Mouse (Mus musculus) brown adipose tissue, adult 24 weeks (tissue): Measurements from ENCODE around the gene Gm4175. TPM values are rescaled to one million over a fixed set of nuclear protein-coding genes. Genes with fewer than 3 reads are reported as not detected.
"Not testable (repeated sequence)": the region's sequence is repeated elsewhere in the genome, so short reads cannot be mapped to it uniquely, and the experiment has no call there.

Experiments used
- H3K27ac ChIP-seq: fragments of 200-500 bp; replicated peaks from 2 replicates; pipeline ENCODE4 v1.5.1; 2012; ENCODE audit warnings: low read depth, mild to moderate bottlenecking, low read length
- H3K4me1 ChIP-seq: fragments of 200-500 bp; 2 replicates; pipeline ENCODE4 v1.6.1; 2012; ENCODE audit warnings: low read length, mixed read lengths; ENCODE audit not compliant: control insufficient read depth, insufficient read depth, insufficient read length
- H3K4me3 ChIP-seq: fragments of 200-500 bp; 2 replicates; pipeline ENCODE4 v1.5.1; 2012; ENCODE audit warnings: low read depth, mild to moderate bottlenecking, low read length, moderate library complexity; ENCODE audit not compliant: insufficient read depth
- polyA plus RNA-seq: library from polyadenylated mRNA; stranded (reverse); fragments of >200 nt; gene quantifications from 2 replicates; pipeline ENCODE4 v1.2.4, GENCODE M21; 2012; ENCODE audit not compliant: missing spikeins, insufficient read depth, insufficient read length

Gene Gm4175
- polyA plus RNA-seq: not detected in 2 replicates

DNA sequence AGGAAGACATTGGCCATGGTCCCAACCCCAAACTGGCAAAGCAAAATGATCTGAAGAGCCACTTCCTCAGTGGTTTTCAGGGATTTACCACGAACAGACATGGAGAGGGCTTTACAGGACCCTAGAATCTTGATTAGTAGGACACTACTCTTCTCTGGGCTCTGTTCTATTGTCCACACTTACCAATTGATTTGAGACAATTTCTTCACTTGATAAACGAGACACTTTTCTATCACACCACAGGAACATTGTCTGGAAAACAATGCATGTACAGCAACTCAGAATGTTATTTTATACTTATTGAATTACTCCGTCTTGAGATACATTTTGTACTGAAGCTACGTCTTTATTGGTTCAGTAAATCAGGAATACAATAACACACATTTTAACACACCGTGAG lies at the start of gene Gm4175:
Gm4175 (minus strand) TSS at position 101 of the 400 bp plus-strand sequence.
- not testable (repeated sequence) for H3K4me1 ChIP-seq, H3K4me3 ChIP-seq, H3K27ac ChIP-seq

DNA sequence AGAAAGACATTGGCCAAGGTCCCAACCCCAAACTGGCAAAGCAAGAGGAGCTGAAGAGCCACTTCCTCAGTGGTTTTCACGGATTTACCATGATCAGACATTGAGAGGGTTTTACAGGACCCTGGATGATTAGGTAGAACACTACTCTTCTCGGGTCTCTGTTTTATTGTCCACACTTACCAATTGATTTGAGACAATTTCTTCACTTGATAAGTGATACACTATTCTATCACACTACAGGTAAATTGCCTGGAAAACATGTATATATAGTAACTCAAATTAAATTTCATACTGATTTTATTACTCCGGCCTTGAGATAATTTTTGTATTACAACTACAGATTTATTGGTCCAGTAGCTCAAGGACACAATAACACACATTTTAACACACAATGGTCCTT lies 35.4 kb upstream of the Gm4175 start, which contains the start of gene Gm4177:
Gm4177 (minus strand) TSS at position 101 of the 400 bp plus-strand sequence.
- not testable (repeated sequence) for H3K4me3 ChIP-seq, H3K27ac ChIP-seq

More for the DNA sequence above, 35.4 kb upstream of the Gm4175 start, which contains the start of gene Gm4177:
- not testable (repeated sequence) for H3K4me1 ChIP-seq

Other genes with a start within 250 kb of the Gm4175 start
- gene Vmn1r130, start 249.7 kb downstream of the Gm4175 start, polyA plus RNA-seq: not detected in 2 replicates
- gene Vmn1r131, start 215.4 kb downstream of the Gm4175 start, polyA plus RNA-seq: not detected in 2 replicates
- gene Vmn1r132, start 147.4 kb downstream of the Gm4175 start, polyA plus RNA-seq: not detected in 2 replicates
- gene Gm4177, start 35.3 kb upstream of the Gm4175 start, polyA plus RNA-seq: not detected in 2 replicates
- not detected in 2 replicates for gene Vmn1r135, start 70.9 kb upstream of the Gm4175 start, polyA plus RNA-seq
- not detected in 2 replicates for gene Gm5725, start 82.8 kb upstream of the Gm4175 start, polyA plus RNA-seq
- not detected in 2 replicates for gene Gm5891, start 159.8 kb upstream of the Gm4175 start, polyA plus RNA-seq
- not detected in 2 replicates for gene Vmn1r137, start 233.1 kb upstream of the Gm4175 start, polyA plus RNA-seq